Mouse (Mus musculus): Measurements from ENCODE around the gene Nrl. TPM values are rescaled to one million over a fixed set of nuclear protein-coding genes. Genes with fewer than 3 reads are reported as not detected.
A peak's percentile ranks its signal among the peaks of the same experiment; 100 is the strongest.

The Nrl gene
- polyA plus RNA-seq, 1 experiment: not detected

DNA sequence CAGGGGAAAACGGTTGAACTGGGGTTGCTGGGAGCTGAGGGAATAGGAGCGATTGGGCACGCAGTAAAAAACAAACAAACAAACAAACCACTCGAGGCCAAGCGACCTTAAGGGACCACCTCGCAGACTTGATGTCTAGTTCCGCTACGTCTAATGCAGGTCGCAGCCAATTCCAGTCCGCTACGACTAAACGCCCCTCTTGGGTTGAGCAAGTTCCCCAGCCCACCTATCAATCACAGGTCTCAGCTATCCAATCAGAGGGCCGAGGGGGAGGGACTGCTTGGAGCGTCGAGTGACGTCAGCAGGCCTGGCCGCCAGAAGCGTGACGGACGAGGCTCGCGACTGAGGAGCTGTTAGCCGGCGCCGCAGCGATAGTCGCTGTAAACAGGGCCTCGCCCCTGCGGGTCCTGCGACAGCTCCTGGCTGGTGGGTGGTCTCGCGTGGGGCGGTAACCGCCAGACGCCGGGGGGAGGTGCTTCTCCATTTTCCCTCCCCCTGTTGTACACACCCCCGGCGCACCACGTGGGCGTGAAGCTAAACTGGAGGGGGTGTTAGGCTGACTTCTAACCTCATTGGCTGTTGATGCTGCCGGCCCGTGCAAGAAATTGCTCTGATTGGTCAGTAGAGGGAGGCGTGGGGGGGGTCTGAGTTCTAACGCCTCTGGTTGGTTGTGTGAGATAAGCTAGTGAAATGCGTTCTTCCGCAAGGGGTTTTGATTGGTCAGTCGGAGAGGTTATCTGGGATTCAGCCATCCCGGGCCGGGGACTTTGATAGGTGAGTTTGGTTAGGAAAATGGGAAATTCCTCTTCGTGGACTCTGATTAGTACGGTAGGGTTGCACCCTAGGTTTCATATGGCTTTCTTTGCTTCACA lies 35.7 kb upstream of the Nrl start, which contains the start of gene A730061H03Rik:
Gene A730061H03Rik, minus strand, starts transcription at position 205 of the 872 bp plus-strand sequence.
- WGBS: under 1% methylated on average over 51 of the region's 51 CpGs
- Histone ChIP-seq H3K27ac (ENCODE audit: insufficient read depth, low read depth, low read length) (peak within 1 kb of the TSS; percentile 99), H3K36me3 (ENCODE audit: control insufficient read depth, insufficient read depth, low read length) (peaks cover 29% of the 10 kb centered on the region), H3K27me3 (ENCODE audit: control insufficient read depth, insufficient read depth, low read length) (no peaks in the 10 kb centered on the region), H3K4me1 (ENCODE audit: control insufficient read depth, insufficient read depth, insufficient read length, low read length) (peaks cover 6% of the 10 kb centered on the region; the same call in 1 of the 2 replicates), H3K4me3 (ENCODE audit: low read depth, low read length) (peak within 1 kb of the TSS; percentile 78)
- TF ChIP-seq CTCF (IDR thresholded peaks at IDR 0.05; ENCODE audit: extremely low read depth, insufficient read length, insufficient replicate concordance, low read depth, low read length) (no peak), POLR2A (IDR thresholded peaks at IDR 0.05; ENCODE audit: low read depth, low read length) (no peak; the same call in 1 of the 2 replicates)

DNA sequence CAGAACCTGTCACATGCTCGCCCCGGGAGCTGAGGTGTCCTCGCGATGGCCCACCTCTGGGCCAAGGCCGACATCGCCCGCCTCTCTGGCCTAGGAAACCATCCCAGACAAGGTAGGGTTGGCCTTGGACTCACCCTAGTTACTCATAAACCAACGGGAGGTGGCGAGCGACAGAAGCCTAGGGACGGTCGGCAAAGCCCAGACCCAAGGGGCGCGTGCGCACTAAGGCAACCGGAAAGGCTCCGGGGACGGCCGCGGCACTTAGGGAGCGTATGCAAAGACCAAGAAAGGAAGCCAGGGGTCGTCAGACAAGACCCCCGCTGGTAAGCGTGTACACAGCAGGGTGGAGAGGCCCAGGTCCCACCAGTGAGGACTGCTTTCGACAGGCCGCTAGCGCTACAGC lies 35.0 kb upstream of the Nrl start, which contains the start of gene Dcaf11:
Gene Dcaf11, plus strand, starts transcription at position 208 of the 403 bp plus-strand sequence.
- Histone ChIP-seq H3K36me3 (ENCODE audit: control insufficient read depth, insufficient read depth, low read length) (peaks cover 23% of the 10 kb centered on the region), H3K4me1 (ENCODE audit: control insufficient read depth, insufficient read depth, insufficient read length, low read length) (peaks cover 6% of the 10 kb centered on the region; the same call in 1 of the 2 replicates), H3K27me3 (ENCODE audit: control insufficient read depth, insufficient read depth, low read length) (no peaks in the 10 kb centered on the region), H3K4me3 (ENCODE audit: low read depth, low read length) (peak within 1 kb of the TSS; percentile 78), H3K27ac (ENCODE audit: insufficient read depth, low read depth, low read length) (peak within 1 kb of the TSS; percentile 99)
- WGBS: under 1% methylated on average over 27 of the region's 27 CpGs
- TF ChIP-seq CTCF (IDR thresholded peaks at IDR 0.05; ENCODE audit: extremely low read depth, insufficient read length, insufficient replicate concordance, low read depth, low read length) (no peak), POLR2A (IDR thresholded peaks at IDR 0.05; ENCODE audit: low read depth, low read length) (peak; percentile 83)

DNA sequence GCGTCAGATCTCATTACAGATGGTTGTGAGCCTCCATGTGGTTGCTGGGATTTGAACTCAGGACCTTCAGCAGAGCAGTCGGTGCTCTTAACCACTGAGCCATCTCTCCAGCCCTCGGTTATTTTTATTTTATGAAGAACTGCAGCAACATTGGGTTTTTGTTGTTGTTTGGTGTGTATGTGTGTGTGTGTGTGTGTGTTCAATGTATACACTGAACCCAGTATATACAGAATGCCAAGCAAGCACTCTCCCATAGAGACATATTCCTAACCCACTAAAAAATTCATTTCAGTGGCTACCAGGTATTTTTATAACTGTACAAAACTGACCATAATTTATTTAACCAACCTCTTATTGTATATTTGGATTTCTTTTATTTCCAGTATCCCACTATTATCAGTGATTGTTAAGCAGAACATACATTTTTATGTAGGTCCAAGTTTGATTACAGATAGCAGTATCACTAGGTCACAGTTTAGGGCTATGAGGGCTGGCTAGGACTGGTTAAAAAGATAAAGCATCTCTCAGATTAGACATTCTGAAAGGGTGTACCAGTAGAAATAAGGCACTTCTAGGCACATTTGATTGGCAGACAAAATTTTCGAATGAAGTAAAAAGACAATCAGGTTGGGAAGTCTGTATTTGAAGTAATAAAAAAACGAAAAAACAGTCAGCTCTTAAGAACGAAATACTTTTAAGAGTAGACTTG lies 34.1 kb upstream of the Nrl start:
- peaks cover 15% of the 10 kb centered on the region for H3K36me3 ChIP-seq (ENCODE audit: control insufficient read depth, insufficient read depth, low read length)
- H3K4me1 ChIP-seq (ENCODE audit: control insufficient read depth, insufficient read depth, insufficient read length, low read length): peaks cover 9% of the 10 kb centered on the region; the same call in 1 of the 2 replicates
- no peak overlapping the region for H3K4me3 ChIP-seq (ENCODE audit: low read depth, low read length)
- H3K27me3 ChIP-seq (ENCODE audit: control insufficient read depth, insufficient read depth, low read length): no peaks in the 10 kb centered on the region
- no peak for TF ChIP-seq POLR2A (IDR thresholded peaks at IDR 0.05; ENCODE audit: low read depth, low read length)
- TF ChIP-seq CTCF (IDR thresholded peaks at IDR 0.05; ENCODE audit: extremely low read depth, insufficient read length, insufficient replicate concordance, low read depth, low read length): no peak
- 45% methylated on average over 6 of the region's 6 CpGs for WGBS
- H3K27ac ChIP-seq (ENCODE audit: insufficient read depth, low read depth, low read length): no peak overlapping the region

DNA sequence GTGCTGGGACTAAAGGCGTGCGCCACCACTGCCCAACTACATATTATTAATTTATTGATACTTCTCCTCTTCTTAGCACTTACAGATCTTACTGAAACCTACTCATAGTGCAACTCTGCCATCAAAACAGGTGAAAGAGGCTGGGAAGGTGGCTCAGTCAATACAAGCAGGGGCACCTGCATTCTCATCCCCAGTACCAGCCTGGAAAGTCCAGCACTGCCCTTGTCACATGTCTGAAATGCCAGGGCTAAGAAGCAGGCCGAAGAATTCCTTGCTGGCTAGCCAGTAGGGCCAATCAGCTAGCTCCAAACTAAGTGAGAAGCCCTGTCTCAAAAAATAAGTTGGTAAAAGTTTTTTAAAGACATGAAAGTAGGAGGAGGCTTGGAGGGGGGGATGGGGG lies 32.8 kb upstream of the Nrl start:
- Histone ChIP-seq H3K4me3 (ENCODE audit: low read depth, low read length) (no peak overlapping the region), H3K27me3 (ENCODE audit: control insufficient read depth, insufficient read depth, low read length) (no peaks in the 10 kb centered on the region), H3K36me3 (ENCODE audit: control insufficient read depth, insufficient read depth, low read length) (peaks cover 3% of the 10 kb centered on the region), H3K4me1 (ENCODE audit: control insufficient read depth, insufficient read depth, insufficient read length, low read length) (peaks cover 9% of the 10 kb centered on the region; the same call in 1 of the 2 replicates), H3K27ac (ENCODE audit: insufficient read depth, low read depth, low read length) (peak overlapping the region; percentile 23; the same call in 1 of the 2 replicates)
- TF ChIP-seq POLR2A (IDR thresholded peaks at IDR 0.05; ENCODE audit: low read depth, low read length): no peak
- TF ChIP-seq CTCF (IDR thresholded peaks at IDR 0.05; ENCODE audit: extremely low read depth, insufficient read length, insufficient replicate concordance, low read depth, low read length): no peak
- WGBS: 66% methylated on average over 3 of the region's 3 CpGs

DNA sequence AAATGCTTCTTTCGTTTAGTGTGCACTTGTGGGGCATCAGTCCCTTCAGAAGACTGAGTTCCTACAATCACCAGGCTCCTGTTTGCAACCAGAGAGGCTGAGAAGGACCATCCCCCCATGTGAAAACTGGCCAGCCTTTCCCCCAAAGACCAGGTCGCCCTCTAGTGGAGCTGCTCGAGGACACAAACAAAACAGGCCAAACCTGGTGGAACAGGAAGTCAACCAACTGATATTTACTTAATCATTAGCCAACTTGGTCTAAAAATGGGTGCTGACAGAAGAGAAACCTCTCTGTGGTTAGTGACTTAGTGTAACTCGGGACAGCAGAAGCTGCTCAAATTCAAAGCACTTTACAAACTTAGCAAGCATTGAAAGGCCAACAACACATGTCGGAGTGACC lies 32.2 kb upstream of the Nrl start:
- H3K36me3 ChIP-seq (ENCODE audit: control insufficient read depth, insufficient read depth, low read length): peaks cover 3% of the 10 kb centered on the region
- peaks cover 9% of the 10 kb centered on the region; the same call in 1 of the 2 replicates for H3K4me1 ChIP-seq (ENCODE audit: control insufficient read depth, insufficient read depth, insufficient read length, low read length)
- TF ChIP-seq POLR2A (IDR thresholded peaks at IDR 0.05; ENCODE audit: low read depth, low read length): no peak
- peak; percentile 91; the same call in 1 of the 2 replicates for TF ChIP-seq CTCF (IDR thresholded peaks at IDR 0.05; ENCODE audit: extremely low read depth, insufficient read length, insufficient replicate concordance, low read depth, low read length)
- no peak overlapping the region for H3K4me3 ChIP-seq (ENCODE audit: low read depth, low read length)
- WGBS: 8% methylated on average over 5 of the region's 5 CpGs
- H3K27ac ChIP-seq (ENCODE audit: insufficient read depth, low read depth, low read length): peak overlapping the region; percentile 48
- H3K27me3 ChIP-seq (ENCODE audit: control insufficient read depth, insufficient read depth, low read length): no peaks in the 10 kb centered on the region

DNA sequence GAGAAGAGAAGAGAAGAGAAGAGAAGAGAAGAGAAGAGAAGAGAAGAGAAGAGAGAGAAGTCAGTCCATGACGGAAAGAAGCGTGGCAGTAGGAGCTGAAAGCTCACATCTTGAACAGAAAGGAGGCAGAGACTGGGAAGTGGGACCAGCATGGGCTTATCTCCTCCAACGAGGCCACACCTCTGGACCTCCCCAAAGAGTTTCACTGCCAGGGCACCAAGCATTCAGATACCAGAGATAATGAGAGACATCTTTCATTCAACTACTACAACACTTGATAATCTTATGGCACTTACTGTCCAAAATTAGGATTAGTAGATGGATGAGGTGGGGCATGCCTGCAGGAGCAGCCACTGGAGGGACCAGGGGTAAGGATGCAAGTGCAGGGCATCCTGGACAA lies 31.0 kb upstream of the Nrl start:
- Histone ChIP-seq H3K27me3 (ENCODE audit: control insufficient read depth, insufficient read depth, low read length) (no peaks in the 10 kb centered on the region), H3K4me3 (ENCODE audit: low read depth, low read length) (no peak overlapping the region), H3K36me3 (ENCODE audit: control insufficient read depth, insufficient read depth, low read length) (no peaks in the 10 kb centered on the region), H3K27ac (ENCODE audit: insufficient read depth, low read depth, low read length) (no peak overlapping the region), H3K4me1 (ENCODE audit: control insufficient read depth, insufficient read depth, insufficient read length, low read length) (peaks cover 6% of the 10 kb centered on the region; the same call in 1 of the 2 replicates)
- TF ChIP-seq POLR2A (IDR thresholded peaks at IDR 0.05; ENCODE audit: low read depth, low read length): no peak
- TF ChIP-seq CTCF (IDR thresholded peaks at IDR 0.05; ENCODE audit: extremely low read depth, insufficient read length, insufficient replicate concordance, low read depth, low read length): no peak
- WGBS: 73% methylated on average over 3 of the region's 3 CpGs
